Mouse (Mus musculus) kidney, postnatal 10 days (tissue): ENCODE measurements at regions not wholly inside any gene's neighbourhood (a gene's known extent, or its start where the extent isn't known, plus 50 kb on each side); places are given as distances from the start of the nearest gene placed in this dataset.
"Not testable (repeated sequence)": the region's sequence is repeated elsewhere in the genome, so short reads cannot be mapped to it uniquely, and the experiment has no call there.

Experiments used
- DNase-seq: peaks from one replicate; pipeline ENCODE4 v3.0.0; 2021; ENCODE audit warnings: mixed read lengths

DNA sequence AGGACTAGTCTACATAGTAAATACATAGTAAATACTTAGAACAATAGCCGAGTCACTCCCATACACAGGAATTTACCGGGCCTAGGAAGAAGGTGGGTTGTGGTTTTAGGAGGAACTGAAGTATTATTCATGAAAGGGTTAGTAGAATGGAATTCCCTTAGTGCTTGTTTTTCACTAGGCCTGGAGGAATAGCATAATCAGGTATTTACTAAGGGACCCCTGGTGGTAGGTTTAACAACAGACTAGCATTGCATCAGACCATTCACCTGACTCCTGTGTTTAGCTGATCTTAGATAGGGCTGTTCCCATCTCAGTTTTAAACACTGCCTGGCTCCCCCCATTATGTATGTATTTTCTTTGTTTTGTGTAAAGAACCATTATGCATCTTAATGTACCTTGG, 339.0 kb downstream of the Dync2h1 start:
- DNase-seq = not testable (repeated sequence)

DNA sequence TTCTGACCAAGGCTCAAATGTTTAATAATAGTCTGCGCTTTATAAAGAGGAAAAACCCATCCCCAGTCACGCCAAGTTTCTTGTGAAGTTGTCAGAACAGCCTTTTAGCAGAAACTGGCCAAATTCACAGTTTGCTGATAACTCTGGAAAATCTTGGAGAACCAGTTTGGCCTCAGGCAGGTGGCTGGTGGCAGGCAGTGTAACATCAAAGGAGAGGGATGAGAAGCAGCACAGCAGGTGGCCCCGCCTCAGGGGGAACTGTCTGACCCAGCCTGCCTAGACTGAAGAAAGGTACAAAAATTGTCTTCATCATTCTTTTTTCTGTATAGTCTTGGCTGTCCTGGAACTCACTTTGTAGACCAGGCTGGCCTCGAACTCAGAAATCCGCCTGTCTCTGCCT, 349.3 kb downstream of the Dync2h1 start:
- not testable (repeated sequence) for DNase-seq

GRCm38 (mm10) chr9:6834470-6834869, 349.8 kb downstream of the Dync2h1 start:
- no peak for DNase-seq

GRCm38 (mm10) chr9:6832862-6833261, 351.4 kb downstream of the Dync2h1 start:
- DNase-seq = no peak

- not testable (repeated sequence) for DNase-seq
These were observed 352.6 kb downstream of the Dync2h1 start for GRCm38 (mm10) chr9:6831642-6832041.

GRCm38 (mm10) chr9:6826581-6826980, 357.7 kb downstream of the Dync2h1 start:
- DNase-seq = no peak

DNA sequence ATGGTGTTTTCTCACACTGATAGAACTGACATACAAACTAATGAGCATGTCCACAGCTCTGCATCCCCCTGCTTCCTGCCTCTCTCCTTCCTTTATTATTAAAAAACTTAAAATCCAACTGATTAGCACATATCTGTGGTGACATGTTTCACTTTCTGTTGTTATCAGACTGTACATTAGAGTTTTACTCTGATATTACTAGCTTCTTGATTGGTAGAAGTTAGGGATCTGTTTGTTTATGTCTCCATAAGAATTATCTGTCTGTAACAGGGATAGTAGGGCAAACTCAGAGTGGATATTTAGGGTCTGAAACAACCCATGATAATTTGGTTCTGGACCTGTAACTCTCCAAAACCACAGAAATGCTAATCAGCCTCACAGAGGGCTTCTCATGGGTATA, 358.6 kb downstream of the Dync2h1 start:
- no peak for DNase-seq

GRCm38 (mm10) chr9:6823946-6824345, 360.3 kb downstream of the Dync2h1 start:
- not testable (repeated sequence) for DNase-seq

DNA sequence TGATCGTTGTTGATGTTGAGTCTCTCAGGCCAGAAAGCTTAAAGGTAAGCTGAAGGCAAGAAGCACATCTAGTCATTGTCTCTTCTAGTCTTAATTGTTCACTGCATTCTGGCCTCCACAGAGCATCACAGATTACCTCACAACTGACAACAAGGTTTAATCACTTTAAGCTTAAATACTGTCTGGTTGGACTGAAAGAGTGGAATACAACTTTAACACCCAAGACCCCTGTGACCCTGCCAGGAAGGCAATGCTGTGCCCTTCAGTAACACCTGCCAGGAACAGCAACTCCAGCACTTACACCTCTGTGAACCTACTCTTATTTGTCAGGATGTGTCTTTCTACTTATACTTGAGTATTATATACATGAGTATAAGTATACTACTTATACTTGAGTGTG, 360.7 kb downstream of the Dync2h1 start:
- no peak for DNase-seq

DNA sequence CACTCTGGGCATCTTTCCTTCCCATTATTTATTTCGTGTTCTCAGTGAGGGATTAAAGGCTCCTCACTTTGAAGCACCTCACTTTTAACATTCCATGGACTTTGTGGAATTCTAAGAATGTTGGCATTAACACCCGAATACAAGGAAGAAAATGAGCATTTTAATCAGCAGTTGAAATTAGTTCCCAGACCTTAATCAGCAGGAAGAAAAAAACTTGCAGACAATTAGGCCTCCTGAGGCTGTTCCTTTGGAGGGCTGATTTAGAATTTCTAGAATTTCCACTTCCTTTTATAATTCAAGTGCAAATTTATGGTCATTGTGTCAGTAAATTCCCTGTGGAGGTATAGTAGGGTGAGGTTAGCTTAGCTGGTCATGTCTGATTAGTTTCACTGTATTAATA, 407.6 kb downstream of the Dync2h1 start:
- no peak for DNase-seq

DNA sequence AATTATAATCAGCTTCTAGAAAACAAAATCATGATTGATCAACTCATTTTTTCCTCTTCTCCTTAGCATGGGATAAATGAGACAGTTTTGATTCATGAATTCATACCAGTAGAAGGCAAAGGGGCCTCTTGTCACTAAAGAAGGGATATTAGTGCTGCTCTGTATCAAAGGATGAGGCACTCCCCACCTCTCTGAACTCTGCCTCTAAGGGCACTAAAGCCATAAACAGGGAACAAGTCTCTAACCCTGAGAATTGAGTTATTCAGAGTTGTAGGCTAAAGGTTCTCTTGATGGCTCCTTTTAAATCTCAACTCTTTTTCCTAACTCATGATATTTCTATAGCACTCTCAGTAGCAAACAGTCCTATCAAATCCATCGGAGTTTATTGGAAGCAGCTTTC, 442.8 kb downstream of the Dync2h1 start:
- no peak for DNase-seq

- no peak for DNase-seq
These were observed 447.8 kb downstream of the Dync2h1 start for GRCm38 (mm10) chr9:6736411-6736810.

DNA sequence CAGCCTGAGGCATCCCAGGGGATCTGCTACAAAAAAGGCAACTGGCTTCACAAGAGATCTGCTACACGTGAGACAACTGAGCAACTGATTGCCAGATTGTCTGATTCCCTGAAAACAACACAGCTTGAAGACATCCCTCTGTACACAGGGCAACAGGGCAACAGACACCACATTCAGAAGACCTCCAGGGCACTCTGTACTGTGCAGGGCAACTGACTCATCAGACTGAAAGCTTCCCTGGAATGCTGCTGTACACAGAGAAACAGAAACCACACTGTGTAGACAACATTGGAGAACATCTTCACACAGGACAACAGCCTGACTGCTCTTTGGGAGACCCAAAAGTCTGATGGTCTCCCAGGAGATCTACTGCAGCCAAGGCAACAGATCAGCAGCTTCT, 456.8 kb upstream of the Ddi1 start:
- no peak for DNase-seq

DNA sequence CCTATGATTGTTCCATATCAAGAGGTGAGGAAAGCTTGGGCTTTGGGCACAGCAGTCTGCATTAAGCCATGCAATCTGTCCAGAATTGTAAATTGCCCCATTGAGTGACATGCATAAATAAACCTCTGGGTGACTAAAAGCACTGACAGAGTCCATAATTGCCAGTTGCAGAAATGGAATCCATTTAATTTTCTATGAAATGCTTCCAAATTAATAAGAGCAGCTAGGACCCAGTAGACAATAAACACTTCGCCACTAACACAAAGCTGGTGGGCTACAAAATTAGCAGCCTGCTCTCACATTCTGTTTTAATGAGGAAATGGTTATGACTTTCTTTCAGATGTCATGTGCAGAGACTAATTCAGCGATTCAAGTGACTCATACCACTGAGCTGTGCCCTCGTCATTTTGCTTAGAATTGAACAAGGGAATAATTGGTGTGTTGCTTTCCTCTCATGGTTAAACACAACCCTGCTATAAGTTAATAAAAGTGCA, 407.6 kb upstream of the Ddi1 start:
- no peak for DNase-seq

DNA sequence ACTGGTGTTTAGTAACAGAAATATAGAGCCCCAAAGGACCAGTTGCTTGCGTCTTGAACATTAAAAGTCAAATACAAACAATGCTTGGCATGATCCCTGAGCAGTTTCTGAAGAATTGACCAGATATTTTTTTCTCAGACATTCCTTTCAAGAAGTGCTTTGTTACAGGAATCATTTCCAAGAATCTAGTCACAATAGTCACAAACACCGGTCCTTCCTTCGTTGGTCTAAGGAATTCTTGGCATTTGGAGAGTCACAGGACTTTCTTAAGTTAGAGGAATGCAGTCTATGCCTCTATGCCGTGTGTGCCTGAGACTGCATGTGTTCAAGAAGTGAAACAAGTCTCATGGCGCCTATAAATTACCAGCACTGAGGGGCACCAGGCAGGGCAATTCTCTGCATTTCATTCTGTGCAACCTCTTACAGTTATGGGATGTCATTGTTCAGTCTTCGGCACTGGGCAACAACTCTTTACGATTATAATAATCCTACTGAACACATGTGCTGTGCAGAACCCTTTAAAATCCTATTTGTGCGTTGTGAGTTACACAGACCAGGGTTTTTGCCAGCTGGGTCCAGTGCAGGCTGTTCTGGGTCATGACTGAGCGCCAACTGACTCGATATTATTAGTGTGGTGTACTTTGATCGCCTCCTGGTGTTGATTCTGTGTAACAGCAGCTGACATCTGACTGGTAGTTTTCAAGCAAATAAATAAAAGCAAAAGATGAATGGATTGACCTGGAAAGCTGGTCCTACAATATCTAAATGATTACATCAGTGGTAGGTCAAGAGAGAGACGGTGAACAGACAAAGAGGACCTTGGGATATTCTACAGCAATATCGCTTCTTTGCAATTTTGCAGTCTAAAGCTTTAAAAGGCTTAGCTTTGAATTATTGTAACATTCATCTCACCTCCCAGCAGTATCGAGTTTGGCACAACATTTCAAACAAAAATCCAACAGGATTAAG, 398.6 kb upstream of the Ddi1 start:
- peak; percentile 91 for DNase-seq

GRCm38 (mm10) chr9:6665679-6666078, 396.0 kb upstream of the Ddi1 start:
- DNase-seq = no peak

DNA sequence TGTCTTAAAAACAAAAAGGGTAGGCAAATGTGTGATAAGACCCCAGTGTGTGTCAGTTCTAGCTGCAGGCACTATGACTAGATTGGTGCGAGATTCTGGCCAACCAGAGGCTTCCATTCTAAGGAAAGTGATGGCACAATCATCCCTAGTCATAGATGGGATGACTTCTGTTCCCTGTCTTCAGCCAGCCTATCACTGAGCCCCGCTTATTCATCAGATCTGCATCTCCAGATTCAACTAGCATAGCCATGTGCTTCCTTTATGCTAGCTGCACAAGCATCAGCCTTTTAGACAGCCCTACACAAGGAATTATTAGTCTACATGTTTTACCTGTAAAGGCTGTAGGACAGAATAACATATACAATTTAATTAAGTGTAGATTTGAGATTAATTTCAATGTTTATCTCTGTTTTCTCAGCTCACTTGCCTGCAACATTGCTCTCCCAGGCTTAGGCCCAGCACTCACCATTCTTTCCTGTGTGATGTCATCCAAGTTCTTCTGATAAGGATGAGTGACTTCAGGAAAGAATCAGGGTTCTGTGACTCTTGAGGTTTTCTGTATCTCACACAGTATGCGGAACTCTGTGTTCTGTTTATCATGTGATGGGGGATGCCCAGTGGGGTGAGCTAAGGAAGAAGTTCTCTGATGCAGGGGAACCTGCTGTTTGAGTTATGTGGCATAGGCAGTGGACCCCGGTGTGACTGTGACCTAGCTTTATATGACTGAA, 382.8 kb upstream of the Ddi1 start:
- no peak for DNase-seq

GRCm38 (mm10) chr9:6651572-6652236, 382.1 kb upstream of the Ddi1 start:
- DNase-seq = no peak

DNA sequence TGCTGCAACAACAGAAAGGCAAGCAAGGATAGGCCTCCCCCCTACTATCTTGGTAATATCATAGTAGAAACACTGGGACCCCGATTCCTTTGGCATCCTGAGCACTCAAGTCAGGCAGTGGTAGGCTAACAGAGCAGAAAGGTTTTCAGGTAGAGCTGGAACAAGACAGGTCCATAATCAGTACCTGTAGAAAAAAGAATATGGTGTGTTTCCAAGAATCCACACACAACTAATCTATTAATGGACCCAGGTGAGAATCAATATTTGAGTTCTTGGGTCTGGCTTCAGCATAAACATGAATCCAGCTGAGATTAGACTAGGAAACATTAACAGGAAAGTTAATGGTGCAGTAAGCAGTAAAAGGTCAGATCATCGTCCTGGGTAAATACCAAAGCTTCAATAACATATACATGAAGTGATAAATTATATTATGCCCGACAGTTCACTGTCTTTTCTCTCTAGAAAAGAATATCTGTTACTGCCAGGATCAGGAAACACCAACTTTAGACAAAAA, 376.2 kb upstream of the Ddi1 start:
- DNase-seq = no peak

DNA sequence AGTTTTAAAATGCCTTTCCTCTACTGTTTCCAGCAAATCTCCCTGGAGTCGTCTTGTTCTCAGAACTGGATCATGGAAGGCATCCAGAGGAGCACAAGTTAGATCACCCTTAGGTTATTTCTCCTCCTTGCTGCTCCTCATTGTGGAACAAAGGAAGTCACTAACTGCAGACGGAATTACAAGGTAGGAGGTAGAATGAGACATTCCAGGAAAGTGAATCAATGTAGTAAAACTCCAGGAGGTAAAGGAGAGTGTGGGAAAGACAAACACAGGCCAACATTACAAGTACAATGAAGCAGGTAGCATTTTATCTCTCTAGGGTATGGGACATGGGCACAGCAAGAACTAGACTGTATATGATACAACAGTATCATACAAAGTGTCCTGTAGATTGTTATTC, 375.7 kb upstream of the Ddi1 start:
- no peak for DNase-seq

DNA sequence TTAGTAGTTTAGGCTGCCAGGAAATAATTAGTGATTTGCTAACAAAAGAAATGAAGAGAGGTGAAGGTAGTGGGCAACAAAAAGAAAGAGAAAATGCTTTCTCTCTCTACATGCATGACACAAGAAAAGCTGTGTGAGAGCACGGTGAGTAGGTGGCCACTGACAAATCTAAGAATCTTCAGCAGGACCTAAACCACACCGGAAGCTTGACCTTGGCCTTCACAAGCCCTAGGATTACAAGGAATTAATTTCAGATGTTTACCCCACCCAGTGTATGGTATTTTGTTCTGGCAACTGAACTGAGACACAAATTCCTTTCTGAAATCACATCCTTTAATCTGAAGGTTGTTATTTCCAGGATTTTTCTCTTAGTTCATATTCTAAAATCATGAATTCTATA, 347.5 kb upstream of the Ddi1 start:
- DNase-seq = no peak

DNA sequence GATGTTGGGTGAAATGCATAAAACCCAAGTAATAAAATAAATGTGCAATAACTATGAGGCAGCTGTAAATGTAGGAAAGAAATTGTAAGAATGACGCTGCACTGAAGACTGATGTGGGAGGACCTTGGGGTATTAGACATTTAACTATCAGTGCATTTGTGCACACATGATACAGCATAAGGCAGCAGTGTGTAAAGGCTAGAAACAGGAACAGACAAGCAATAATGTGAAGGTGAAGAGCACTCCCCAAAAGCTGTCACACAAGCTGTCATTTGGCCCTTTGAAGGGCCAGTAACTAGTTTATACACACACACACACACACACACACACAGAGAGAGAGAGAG, 339.6 kb upstream of the Ddi1 start:
- DNase-seq = no peak
